ENCODE assay signal across 13 mouse cellular contexts in genomic region chr1:42704981-42705810, GRCm38 (mm10). TPM values are rescaled to one million over a fixed set of nuclear protein-coding genes. Genes with fewer than 3 reads are reported as not detected.
DNase-seq lines count a peak whose midpoint lies in the region; ATAC-seq and TF ChIP-seq lines count a peak whose summit lies in the region.
"Had no signal": no experiment of that assay in that cellular context is flagged by ENCODE, and none has a peak within 500 bp of the region (broad histone marks: within the 10 kb centered on the region; RNA-seq: fewer than 3 reads in every experiment).

No protein-coding gene starts in this region.

- H3K4me3 ChIP-seq in embryonic facial prominence, embryonic 10.5 days = peak overlapping the region; percentile 38; the same call in 1 of the 2 replicates
- peak overlapping the region; percentile 27 for H3K4me3 ChIP-seq in forebrain, embryonic 12.5 days (replicated peaks)
- no peak overlapping the region for H3K4me3 ChIP-seq in kidney, adult 2 months (ENCODE audit: insufficient read depth, low read depth, low read length)
- H3K4me3 ChIP-seq in midbrain, embryonic 14.5 days (replicated peaks; ENCODE audit: low read depth, low read length) = peak overlapping the region; percentile 34
- H3K4me3 ChIP-seq in lung, postnatal 0 days (ENCODE audit: low read depth, low read length) = no peak overlapping the region
- H3K4me3 ChIP-seq: myocyte had no signal

- peak overlapping the region; percentile 48; the same call in 1 of the 2 replicates for H3K27ac ChIP-seq in embryonic facial prominence, embryonic 10.5 days (replicated peaks)
- peak overlapping the region; percentile 84 for H3K27ac ChIP-seq in forebrain, embryonic 12.5 days
- H3K27ac ChIP-seq in kidney, adult 2 months (ENCODE audit: insufficient read depth, low read depth, low read length) = peak overlapping the region; percentile 79
- peak overlapping the region; percentile 75 for H3K27ac ChIP-seq in midbrain, embryonic 14.5 days (replicated peaks; ENCODE audit: low read depth, low read length)
- H3K27ac ChIP-seq in lung, postnatal 0 days (ENCODE audit: low read length) = no peak overlapping the region

- whole genome bisulfite sequencing in embryonic facial prominence, embryonic 10.5 days = 2% methylated on average over 17 of the region's 17 CpGs
- 3% methylated on average over 17 of the region's 17 CpGs for WGBS in forebrain, embryonic 12.5 days
- WGBS in kidney, adult 2 months = 24% methylated on average over 17 of the region's 17 CpGs
- 4% methylated on average over 17 of the region's 17 CpGs for WGBS in midbrain, embryonic 14.5 days
- WGBS in lung, postnatal 0 days = 12% methylated on average over 17 of the region's 17 CpGs

- no peaks in the 10 kb centered on the region for H3K36me3 ChIP-seq in embryonic facial prominence, embryonic 10.5 days (replicated peaks)
- H3K36me3 ChIP-seq in forebrain, embryonic 12.5 days (replicated peaks) = peaks cover 19% of the 10 kb centered on the region; the same call in 1 of the 2 replicates
- no peaks in the 10 kb centered on the region for H3K36me3 ChIP-seq in kidney, adult 2 months (ENCODE audit: control insufficient read depth, insufficient read depth, low read length)
- H3K36me3 ChIP-seq in midbrain, embryonic 14.5 days (ENCODE audit: control insufficient read depth, insufficient read depth, low read length) = peaks cover 4% of the 10 kb centered on the region
- H3K36me3 ChIP-seq in lung, postnatal 0 days (ENCODE audit: insufficient read depth, low read length) = no peaks in the 10 kb centered on the region

- ATAC-seq in forebrain, embryonic 12.5 days (ENCODE audit: low FRiP score) = no peak; the same call in 1 of the 2 replicates
- ATAC-seq in midbrain, embryonic 14.5 days (ENCODE audit: low FRiP score, low TSS enrichment) = peak; percentile 14; the same call in 1 of the 2 replicates
- no peak for ATAC-seq in lung, postnatal 0 days
- no peak for ATAC-seq in cerebellum, adult (ENCODE audit: insufficient number of reproducible peaks, low FRiP score, low TSS enrichment)

- no peak for TF ChIP-seq CTCF in kidney, adult 2 months (conservative IDR thresholded peaks at IDR 0.05; ENCODE audit: insufficient read depth, insufficient read length, low read depth, low read length)
- TF ChIP-seq CTCF in lung, postnatal 0 days (IDR thresholded peaks at IDR 0.05) = no peak

- TF ChIP-seq EP300 in lung, postnatal 0 days (IDR thresholded peaks at IDR 0.05) = no peak

- H3K9me3 ChIP-seq in embryonic facial prominence, embryonic 10.5 days = no peaks in the 10 kb centered on the region
- H3K9me3 ChIP-seq in forebrain, embryonic 12.5 days = no peaks in the 10 kb centered on the region
- no peaks in the 10 kb centered on the region for H3K9me3 ChIP-seq in midbrain, embryonic 14.5 days (ENCODE audit: control insufficient read depth, low read length)
- H3K9me3 ChIP-seq in lung, postnatal 0 days (ENCODE audit: low read length) = no peaks in the 10 kb centered on the region

- H3K4me1 ChIP-seq in embryonic facial prominence, embryonic 10.5 days = peaks cover 48% of the 10 kb centered on the region
- H3K4me1 ChIP-seq in forebrain, embryonic 12.5 days = peaks cover 79% of the 10 kb centered on the region
- H3K4me1 ChIP-seq in kidney, adult 2 months (ENCODE audit: control insufficient read depth, insufficient read depth, low read length) = peaks cover 6% of the 10 kb centered on the region
- H3K4me1 ChIP-seq in midbrain, embryonic 14.5 days (ENCODE audit: control insufficient read depth, insufficient read depth, low read length) = peaks cover 65% of the 10 kb centered on the region
- no peaks in the 10 kb centered on the region for H3K4me1 ChIP-seq in lung, postnatal 0 days (ENCODE audit: insufficient read depth, low read depth, low read length)

- peaks cover 99% of the 10 kb centered on the region for H3K27me3 ChIP-seq in embryonic facial prominence, embryonic 10.5 days (replicated peaks; ENCODE audit: low read depth, poor library complexity, severe bottlenecking)
- H3K27me3 ChIP-seq in forebrain, embryonic 12.5 days = peaks cover 22% of the 10 kb centered on the region
- peaks cover 2% of the 10 kb centered on the region; the same call in 1 of the 2 replicates for H3K27me3 ChIP-seq in kidney, adult 2 months (replicated peaks; ENCODE audit: control insufficient read depth, insufficient read depth, low read length)
- no peaks in the 10 kb centered on the region for H3K27me3 ChIP-seq in midbrain, embryonic 14.5 days (ENCODE audit: control insufficient read depth, insufficient read depth, low read length)
- peaks cover 79% of the 10 kb centered on the region for H3K27me3 ChIP-seq in lung, postnatal 0 days (replicated peaks; ENCODE audit: insufficient read depth, low read length)
- H3K27me3 ChIP-seq: CH12.LX had no signal

- peak overlapping the region; percentile 56 for H3K9ac ChIP-seq in forebrain, embryonic 12.5 days
- H3K9ac ChIP-seq in midbrain, embryonic 14.5 days (replicated peaks; ENCODE audit: low read length) = peak overlapping the region; percentile 43
- no peak overlapping the region for H3K9ac ChIP-seq in lung, postnatal 0 days (replicated peaks; ENCODE audit: low read depth)

- peak; percentile 52 for DNase-seq in embryonic facial prominence, embryonic 10.5 days (ENCODE audit: low spot score)
- peak; percentile 70 for DNase-seq in kidney, adult 2 months
- peak; percentile 57 for DNase-seq in midbrain, embryonic 14.5 days
- DNase-seq in spleen, adult 12 weeks (ENCODE audit: low spot score) = no peak
- no peak for DNase-seq in lung, postnatal 0 days (ENCODE audit: low spot score)
- DNase-seq in layer of hippocampus, adult 18-20 months (ENCODE audit: low spot score in 2 of 2) = no peak
- DNase-seq: gastrocnemius, postnatal 14 days had no signal

- H3K4me2 ChIP-seq in forebrain, embryonic 12.5 days = peak overlapping the region; percentile 72
- peak overlapping the region; percentile 72 for H3K4me2 ChIP-seq in midbrain, embryonic 14.5 days (ENCODE audit: low read length)
- no peak overlapping the region for H3K4me2 ChIP-seq in lung, postnatal 0 days (replicated peaks; ENCODE audit: low read depth, low read length)

- TF ChIP-seq POLR2A in kidney, adult 2 months (IDR thresholded peaks at IDR 0.05; ENCODE audit: low read depth, low read length) = no peak

RNA-seq across cellular contexts. Expression of gene Pou3f3, which starts 9.6 kb away (rescaled TPM):
- polyA plus RNA-seq in embryonic facial prominence, embryonic 10.5 days (2016; fragmentation: Nextera tagmentation; extraction: Ambion mirVana) = 6.8 and 7.5 TPM in 2 replicates
- polyA plus RNA-seq in forebrain, embryonic 12.5 days (2016; fragmentation: Nextera tagmentation; extraction: Ambion mirVana) = 38.2 and 46.0 TPM in 2 replicates
- 14.4 and 18.0 TPM in 2 replicates for polyA plus RNA-seq in kidney, adult 2 months (2012; rRNA removed)
- 20.0 and 24.5 TPM in 2 replicates for polyA plus RNA-seq in midbrain, embryonic 14.5 days (2014; fragmentation: Nextera tagmentation; extraction: Ambion mirVana)
- 0.05 and 0.10 TPM in 2 replicates for polyA plus RNA-seq in lung, postnatal 0 days (2015; fragmentation: Nextera tagmentation; extraction: Ambion mirVana)
- total RNA-seq in layer of hippocampus, adult 18-20 months (2021) = 10 to 100 TPM; 67.0 to 70.0 TPM
- total RNA-seq: CH12.LX; gastrocnemius, postnatal 14 days; hematopoietic stem cell, adult 5-6 weeks had no signal
- polyA plus RNA-seq: liver, embryonic 16.5 days; myocyte had no signal

Comparison
In these comparisons a context has a peak if more than half of its experiments do, and no peak if none do; other contexts are left out.
1. DNase-seq: peak in embryonic facial prominence, embryonic 10.5 days (single experiment), kidney, adult 2 months (single experiment) and midbrain, embryonic 14.5 days (single experiment); none in spleen, adult 12 weeks (single experiment), lung, postnatal 0 days (single experiment) and layer of hippocampus, adult 18-20 months (0 of 2).
2. H3K4me3 ChIP-seq: peak in embryonic facial prominence, embryonic 10.5 days (single experiment), forebrain, embryonic 12.5 days (single experiment) and midbrain, embryonic 14.5 days (single experiment); none in kidney, adult 2 months (single experiment) and lung, postnatal 0 days (single experiment).